Mouse (Mus musculus): ENCODE measurements around the gene Ush2a.

GRCm38 (mm10) chr1:188639666-188640065 is 377.8 kb downstream of the Ush2a start:
- no peak for TF ChIP-seq CTCF (conservative IDR thresholded peaks at IDR 0.05; ENCODE audit: insufficient read depth, insufficient read length, low read depth, low read length)
- TF ChIP-seq POLR2A (IDR thresholded peaks at IDR 0.05; ENCODE audit: low read depth, low read length), result no peak

All from kidney, adult 2 months (tissue).